Mouse (Mus musculus): Measurements from ENCODE around the gene Muc13.

Muc13 gene

DNA sequence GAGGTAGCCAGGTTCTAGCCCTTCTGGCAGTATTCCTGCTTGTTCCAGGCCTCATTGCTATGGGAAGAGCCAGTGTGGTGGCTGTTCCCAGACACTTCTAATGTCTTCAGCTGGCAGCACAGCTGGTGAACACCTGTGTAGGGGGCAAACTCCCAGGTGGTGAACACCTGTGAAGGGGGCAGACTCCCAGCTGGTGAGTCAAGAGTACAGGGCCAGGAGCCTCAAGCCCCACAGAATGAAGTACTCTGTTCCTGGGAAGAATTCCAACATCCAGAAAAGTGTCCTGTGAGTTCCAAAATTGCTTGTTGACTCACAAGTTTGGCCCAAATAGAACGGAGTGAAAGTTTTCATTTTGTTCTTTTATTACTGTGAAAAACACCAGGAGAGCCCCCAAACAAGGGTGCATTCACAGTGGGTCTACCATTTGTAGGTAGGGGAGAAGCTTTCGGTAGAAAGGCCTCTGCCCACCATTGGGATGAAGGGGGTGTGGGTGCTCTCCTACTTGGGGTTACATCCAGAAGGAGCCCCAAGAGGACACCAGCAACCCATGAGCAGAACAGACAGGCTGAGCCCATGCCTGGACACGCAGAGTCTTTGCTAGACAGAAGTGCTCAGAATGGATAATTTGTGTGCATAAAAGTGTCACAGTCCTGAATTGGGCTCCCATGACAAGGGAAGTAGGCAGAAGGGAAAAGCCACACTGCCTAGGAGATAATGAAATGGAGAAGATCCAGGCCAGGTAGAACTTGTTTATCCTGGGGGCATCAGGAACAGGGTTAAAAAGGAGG lies 25.2 kb upstream of the Muc13 start:
- DNase-seq (ENCODE audit: inconsistent age in 2 of 2, low spot score in 1 of 2), result no peak

DNA sequence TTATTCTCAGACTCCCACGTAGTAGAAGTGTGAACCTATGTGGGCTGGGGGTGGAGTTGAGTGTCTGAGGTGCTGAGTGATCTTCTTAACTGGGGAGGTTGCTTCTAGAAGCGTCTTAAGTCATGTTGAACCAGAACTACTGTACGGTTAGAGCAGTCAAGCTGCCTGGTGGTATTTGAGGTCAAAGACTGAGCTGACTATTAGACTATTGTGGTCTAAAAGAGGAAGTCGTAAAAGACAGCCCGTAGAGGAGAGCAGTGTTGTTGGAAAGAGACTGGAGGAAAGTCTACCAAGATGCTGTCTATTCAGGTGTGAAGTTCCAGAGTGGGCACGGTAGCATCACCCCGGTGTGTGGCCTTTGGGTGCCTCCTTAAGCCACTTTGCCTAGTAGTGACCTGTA lies 24.0 kb upstream of the Muc13 start:
- no peak for DNase-seq (ENCODE audit: inconsistent age in 2 of 2, low spot score in 1 of 2)

DNA sequence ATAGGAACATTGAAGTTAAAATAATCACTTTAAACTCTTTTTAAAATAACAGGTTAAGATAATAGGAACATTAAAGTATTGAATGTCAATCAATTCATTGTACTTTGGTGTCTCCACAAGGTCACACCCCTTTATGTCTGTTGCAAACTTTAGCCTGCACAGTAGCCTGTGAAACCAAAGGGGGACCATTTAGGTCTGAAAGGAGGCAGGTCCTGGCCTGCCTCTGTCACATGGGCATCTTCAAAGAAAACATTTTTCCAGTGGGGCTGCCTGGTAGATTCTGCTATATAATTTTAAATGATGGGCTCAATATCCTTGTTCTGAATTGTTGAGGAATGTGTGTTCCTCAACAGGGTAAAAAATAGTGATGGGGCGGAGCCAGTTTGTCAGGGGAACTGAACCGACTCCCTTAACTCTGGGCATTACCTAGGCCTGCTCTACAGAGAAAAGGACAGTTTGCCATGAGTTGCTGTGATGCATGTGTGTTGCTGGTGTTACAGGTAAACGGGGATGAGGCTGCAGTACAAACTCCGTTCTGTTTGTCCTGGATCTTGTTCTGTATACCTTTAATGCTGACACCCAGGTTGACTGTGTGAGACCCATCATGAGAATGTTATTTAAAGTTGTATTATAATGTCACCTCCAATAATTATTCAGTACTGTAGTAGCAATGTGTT lies 22.9 kb upstream of the Muc13 start:
- DNase-seq (ENCODE audit: inconsistent age in 2 of 2, low spot score in 1 of 2), result no peak

DNA sequence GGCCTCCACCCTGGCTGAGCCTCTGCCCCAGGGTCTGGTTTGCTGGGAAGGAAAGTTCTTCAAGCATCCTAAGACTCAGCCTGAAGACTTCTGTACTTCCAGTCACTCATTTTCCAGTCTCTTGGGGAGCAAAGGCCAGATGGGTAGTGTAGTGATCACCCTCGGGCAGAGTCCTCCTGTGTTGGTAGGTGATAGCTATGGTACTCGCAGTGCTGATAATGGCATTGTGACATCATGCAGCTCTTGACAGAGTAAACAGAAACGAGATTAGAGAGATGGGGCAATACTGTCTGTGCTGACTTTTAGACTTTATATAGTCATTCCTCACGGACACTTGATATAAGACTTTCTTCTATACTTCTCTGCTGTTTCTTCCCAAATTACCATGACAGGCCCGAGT lies 21.0 kb upstream of the Muc13 start:
- DNase-seq (ENCODE audit: inconsistent age in 2 of 2, low spot score in 1 of 2), result no peak

- DNase-seq (ENCODE audit: inconsistent age in 2 of 2, low spot score in 1 of 2), result peak; percentile 48 to 81
Observed at GRCm38 (mm10) chr16:33774972-33775371, 18.9 kb upstream of the Muc13 start.

- peak in 1 of 2 experiments; percentile 62 for DNase-seq (ENCODE audit: inconsistent age in 2 of 2, low spot score in 1 of 2)
Observed at GRCm38 (mm10) chr16:33775733-33776335, 18.0 kb upstream of the Muc13 start.

- peak in 1 of 2 experiments; percentile 55 for DNase-seq (ENCODE audit: inconsistent age in 2 of 2, low spot score in 1 of 2)
Observed at GRCm38 (mm10) chr16:33776766-33777529, 16.9 kb upstream of the Muc13 start.

GRCm38 (mm10) chr16:33777607-33778006 lies 16.2 kb upstream of the Muc13 start:
- DNase-seq (ENCODE audit: inconsistent age in 2 of 2, low spot score in 1 of 2), result no peak

DNA sequence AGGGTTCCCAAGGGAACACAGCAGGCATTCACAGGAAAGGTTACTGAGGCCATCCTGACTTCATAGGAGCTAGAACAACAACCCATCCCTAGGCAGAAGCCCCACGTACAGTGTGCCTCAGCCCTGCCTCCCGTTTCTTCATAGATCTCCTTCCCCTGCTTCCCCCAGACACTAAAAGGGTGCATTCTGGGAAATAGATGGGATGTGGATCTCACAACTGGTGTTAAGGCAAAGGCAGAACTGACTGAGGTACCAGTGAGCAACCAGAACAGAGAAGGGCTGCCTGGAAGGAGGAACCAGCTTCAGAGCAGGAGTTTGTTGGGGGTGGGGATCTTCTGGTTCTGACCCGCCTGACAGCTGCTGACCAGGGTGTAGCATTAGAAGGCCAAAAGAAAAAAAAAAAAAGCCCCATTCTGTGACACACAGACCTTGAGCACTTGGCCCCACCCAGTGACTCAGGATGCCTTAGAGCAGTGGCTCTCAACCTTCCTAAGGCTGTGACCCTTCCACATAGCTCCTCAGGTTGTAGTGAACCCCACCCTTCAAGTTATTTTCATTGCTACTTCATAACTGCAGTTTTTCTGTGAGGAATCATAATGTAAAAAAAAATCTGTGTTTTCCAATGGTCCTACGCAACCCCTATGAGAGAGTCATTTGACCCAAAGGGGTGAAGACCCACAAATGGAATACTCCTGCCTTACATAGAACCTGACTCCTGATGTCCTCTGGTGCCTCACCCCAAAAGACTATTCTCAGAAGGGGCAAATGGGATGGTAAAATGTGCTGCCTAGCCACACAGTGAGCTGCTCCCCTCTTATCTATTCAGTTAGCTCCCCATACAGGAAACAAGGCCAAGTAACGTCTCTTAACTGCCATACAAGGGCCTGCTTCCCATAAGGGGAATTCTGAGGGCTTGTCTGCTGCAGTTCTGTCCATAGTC lies 11.8 kb upstream of the Muc13 start:
- peak; percentile 71 to 82 for DNase-seq (ENCODE audit: inconsistent age in 2 of 2, low spot score in 1 of 2)

DNA sequence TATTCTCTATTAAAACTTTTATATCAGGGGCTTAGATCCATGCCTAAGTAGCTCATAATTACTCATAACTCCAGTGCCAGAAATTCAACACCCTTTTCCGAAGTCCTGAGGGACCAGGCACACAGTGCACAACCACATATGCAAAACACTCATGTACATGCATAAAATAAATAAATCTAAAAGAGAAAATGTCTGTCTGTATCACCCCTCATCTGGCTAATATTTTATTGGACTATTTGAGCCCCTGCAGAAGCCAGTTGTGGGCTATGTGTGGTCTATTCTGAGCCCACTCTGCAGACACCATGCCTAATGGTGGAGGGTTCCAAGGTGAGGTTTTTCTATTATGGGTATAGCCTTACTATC lies 11.1 kb upstream of the Muc13 start:
- no peak for DNase-seq (ENCODE audit: inconsistent age in 2 of 2, low spot score in 1 of 2)

DNA sequence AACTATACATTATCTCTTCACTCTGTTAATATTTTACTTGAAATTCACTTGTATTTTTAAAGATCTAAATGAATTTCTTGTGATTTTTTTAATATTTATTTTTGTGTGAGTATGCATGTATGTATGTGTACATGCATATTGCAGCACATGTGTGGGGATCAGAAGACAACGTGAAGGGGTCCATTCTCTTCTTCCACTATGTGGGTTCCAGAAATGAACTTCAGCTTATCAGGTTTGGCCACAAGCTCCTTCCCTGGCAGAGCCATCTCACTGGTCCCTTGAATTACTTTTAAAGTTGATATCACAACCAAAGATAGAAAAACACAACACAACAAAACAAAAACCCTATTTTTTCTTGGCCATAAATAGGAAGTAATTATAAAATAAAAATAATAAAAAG lies 9.3 kb upstream of the Muc13 start:
- DNase-seq (ENCODE audit: inconsistent age in 2 of 2, low spot score in 1 of 2), result no peak

GRCm38 (mm10) chr16:33785092-33785704 lies 8.6 kb upstream of the Muc13 start:
- no peak for DNase-seq (ENCODE audit: inconsistent age in 2 of 2, low spot score in 1 of 2)

DNA sequence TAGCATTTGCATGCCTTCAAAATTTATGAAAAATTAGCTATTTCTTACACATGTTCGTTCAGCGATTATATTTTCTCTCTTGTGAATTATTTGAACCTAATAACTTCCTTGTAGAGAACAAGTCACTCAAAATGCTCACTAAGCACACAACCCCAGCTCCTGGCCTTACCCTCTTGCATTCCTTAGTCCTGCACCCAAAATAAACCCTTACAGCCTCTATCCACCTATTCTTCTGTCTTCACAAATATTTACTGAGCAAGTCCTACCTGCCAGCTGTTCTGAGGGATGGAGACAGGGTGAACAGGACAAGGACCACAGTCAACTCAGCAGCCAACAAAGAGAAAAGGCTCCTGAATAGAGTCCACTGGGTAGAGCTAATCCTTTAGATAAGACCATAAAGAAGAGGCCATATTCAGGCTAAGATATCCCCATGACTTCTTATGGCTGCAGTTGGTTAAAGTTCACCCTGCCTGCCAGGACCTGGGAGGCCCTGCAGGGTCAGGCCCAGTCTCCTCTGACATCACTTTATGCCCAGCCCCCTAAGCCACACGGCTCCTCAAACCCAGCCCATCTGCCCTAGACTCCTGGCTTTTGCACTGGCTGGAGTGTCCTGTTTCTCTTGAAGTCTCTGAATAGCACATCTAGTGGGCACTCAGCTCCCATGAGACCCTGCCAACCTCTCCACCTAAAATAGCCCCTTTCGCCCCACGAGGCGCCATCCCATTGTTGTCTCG lies 7.0 kb upstream of the Muc13 start:
- no peak for DNase-seq (ENCODE audit: inconsistent age in 2 of 2, low spot score in 1 of 2)

DNA sequence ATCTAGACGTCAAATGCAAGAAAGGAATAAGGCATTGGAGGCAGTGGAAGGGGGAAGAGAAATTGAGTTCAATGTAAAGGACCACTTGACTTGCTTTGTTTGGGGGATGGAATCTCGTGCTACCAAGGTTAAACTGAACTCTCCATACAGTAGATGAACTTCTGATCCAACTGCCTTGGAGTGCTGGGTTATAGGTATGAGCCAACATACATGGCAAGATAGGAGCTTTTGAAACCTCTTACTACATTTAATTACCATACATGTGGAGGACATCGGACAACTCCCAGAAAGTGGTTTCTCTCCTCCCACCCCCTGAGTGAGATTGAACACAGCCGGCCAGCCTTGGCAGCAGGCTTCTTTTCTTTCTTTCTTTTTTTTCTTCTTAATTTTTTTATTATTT lies 1.3 kb downstream of the Muc13 start:
- DNase-seq (ENCODE audit: inconsistent age in 2 of 2, low spot score in 1 of 2), result no peak

DNA sequence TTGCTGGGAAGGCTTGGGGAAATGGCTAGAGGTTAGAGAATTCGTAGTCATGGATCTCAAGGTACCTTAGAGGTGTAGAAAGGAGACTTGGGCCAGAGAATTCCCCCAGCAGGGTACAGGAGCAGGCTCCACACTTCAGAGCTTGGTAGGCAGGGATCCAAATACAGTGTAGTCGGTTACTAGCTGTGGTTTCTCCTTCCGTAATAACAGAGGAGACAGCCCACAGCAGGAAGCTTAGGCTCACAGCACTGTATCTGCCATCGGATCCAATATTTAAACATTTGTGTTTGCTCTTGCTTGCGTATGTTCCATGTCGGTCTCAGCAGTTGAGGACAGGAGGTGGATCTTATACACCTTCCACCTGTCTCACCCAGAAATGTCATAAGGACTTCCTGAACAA lies 2.0 kb downstream of the Muc13 start:
- no peak for DNase-seq (ENCODE audit: inconsistent age in 2 of 2, low spot score in 1 of 2)

- DNase-seq (ENCODE audit: inconsistent age in 2 of 2, low spot score in 1 of 2), result no peak
Observed at GRCm38 (mm10) chr16:33796756-33797155, 2.9 kb downstream of the Muc13 start.

DNA sequence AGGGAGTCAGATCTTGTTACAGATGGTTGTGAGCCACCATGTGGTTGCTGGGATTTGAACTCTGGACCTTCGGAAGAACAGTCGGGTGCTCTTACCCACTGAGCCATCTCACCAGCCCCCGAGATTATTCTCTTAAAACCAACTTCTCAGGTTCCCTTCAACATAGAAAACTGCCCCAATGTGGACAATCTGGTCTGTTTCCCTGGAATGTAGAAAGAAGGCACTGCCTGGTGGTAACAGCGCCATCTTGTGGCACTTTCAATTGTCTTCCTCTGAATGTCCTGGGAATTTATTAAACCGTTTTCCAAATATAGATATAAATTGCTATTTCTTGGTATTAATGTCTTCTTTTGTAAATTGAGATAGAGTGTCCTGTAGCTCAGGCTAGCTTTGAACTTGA lies 4.0 kb downstream of the Muc13 start:
- DNase-seq (ENCODE audit: inconsistent age in 2 of 2, low spot score in 1 of 2), result peak; percentile 56 to 86

- no peak for DNase-seq (ENCODE audit: inconsistent age in 2 of 2, low spot score in 1 of 2)
Observed at GRCm38 (mm10) chr16:33810002-33810401, 16.2 kb downstream of the Muc13 start.

DNA sequence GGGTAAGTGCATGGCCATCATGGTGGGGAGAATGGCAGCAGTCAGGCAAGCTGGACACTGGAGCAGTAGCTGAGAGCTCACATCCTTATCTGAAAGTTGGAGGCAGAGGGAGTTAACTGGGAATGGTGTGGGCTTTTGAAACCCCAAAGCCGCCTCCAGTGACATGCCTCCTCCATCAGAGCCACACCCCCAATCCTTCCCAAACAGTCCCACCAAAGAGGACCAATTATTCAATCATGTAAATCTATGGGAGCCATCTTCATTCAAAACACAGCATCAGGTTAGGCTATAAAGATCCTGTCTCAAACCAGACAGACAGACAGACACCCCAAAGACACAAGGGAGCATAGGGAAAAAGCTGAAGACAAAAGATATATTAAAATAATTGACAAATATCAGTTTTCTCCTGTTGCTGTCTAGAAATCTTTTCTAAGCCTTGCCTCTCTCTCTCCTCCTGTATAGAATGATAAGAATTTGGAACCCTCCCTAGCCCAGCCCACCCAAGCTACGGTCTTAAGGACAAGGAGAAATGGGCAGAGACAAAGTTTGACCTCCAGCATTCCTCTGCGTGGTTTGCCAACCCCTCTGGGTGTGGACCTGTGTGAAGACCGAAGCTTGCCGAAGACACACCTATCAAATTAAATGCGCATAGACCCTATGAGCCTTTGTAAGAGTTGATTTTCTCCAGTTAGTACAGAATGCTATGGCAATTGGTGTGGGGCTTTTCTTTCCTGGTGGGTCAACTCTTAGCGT lies 24.8 kb downstream of the Muc13 start:
- no peak for DNase-seq (ENCODE audit: inconsistent age in 2 of 2, low spot score in 1 of 2)

Data from adrenal gland, adult (tissue).